Mouse (Mus musculus) forebrain, embryonic 15.5 days (tissue): ENCODE results near the gene Zfp787. TPM values are rescaled to one million over a fixed set of nuclear protein-coding genes. Genes with fewer than 3 reads are reported as not detected.
"Not testable (repeated sequence)": the region's sequence is repeated elsewhere in the genome, so short reads cannot be mapped to it uniquely, and the experiment has no call there.

Experiments
- ATAC-seq: fragments of 200-750 bp; cut with Nextera tagmentation; replicated peaks from 2 replicates; pipeline ENCODE4 v1.8.0; 2017; ENCODE audit warnings: mild to moderate bottlenecking, moderate TSS enrichment, moderate library complexity
- H3K27ac ChIP-seq: fragments of 300-500 bp; sonication (generic); replicated peaks from 2 replicates; pipeline ENCODE4 v1.5.1; 2015; ENCODE audit warnings: mild to moderate bottlenecking, inconsistent platforms
- H3K27me3 ChIP-seq: fragments of 300-500 bp; sonication (generic); 2 replicates; pipeline ENCODE4 v1.6.1; 2015; ENCODE audit warnings: inconsistent platforms
- H3K36me3 ChIP-seq: fragments of 300-500 bp; sonication (generic); 2 replicates; pipeline ENCODE4 v1.6.1; 2015; ENCODE audit warnings: mild to moderate bottlenecking, inconsistent platforms
- H3K4me1 ChIP-seq: fragments of 300-500 bp; sonication (generic); 2 replicates; pipeline ENCODE4 v1.6.1; 2015; ENCODE audit warnings: inconsistent platforms
- H3K4me2 ChIP-seq: fragments of 300-500 bp; sonication (generic); replicated peaks from 2 replicates; pipeline ENCODE4 v1.6.1; 2015; ENCODE audit warnings: mild to moderate bottlenecking, inconsistent platforms
- H3K4me3 ChIP-seq: fragments of 300-500 bp; sonication (generic); 2 replicates; pipeline ENCODE4 v1.5.1; 2015; ENCODE audit warnings: mild to moderate bottlenecking, inconsistent platforms
- H3K9ac ChIP-seq: fragments of 300-500 bp; sonication (generic); replicated peaks from 2 replicates; pipeline ENCODE4 v1.6.1; 2015; ENCODE audit warnings: mild to moderate bottlenecking, inconsistent platforms
- H3K9me3 ChIP-seq: fragments of 300-500 bp; sonication (generic); 2 replicates; pipeline ENCODE4 v1.6.1; 2016; ENCODE audit warnings: inconsistent platforms
- WGBS: fragments of 180-500 bp; shearing (Covaris S2); methylation state at CpG from one replicate; pipeline ENCODE4 v1.1.7; 2015; ENCODE audit warnings: mixed read lengths; 5-methylcytosine and 5-hydroxymethylcytosine counted together
- polyA plus RNA-seq: library from polyadenylated mRNA; unstranded; fragments of >200 nt; fragmentation: Nextera tagmentation; extraction: Ambion mirVana; gene quantifications from 2 replicates; pipeline ENCODE4 v1.2.1, GENCODE M21; 2015

Gene Zfp787
- polyA plus RNA-seq, 1 experiment from 2014 or later = 23.7 TPM

GRCm38 (mm10) chr7:6179013-6179412, 23.2 kb upstream of the Zfp787 start:
- no peak overlapping the region for H3K4me3 ChIP-seq
- no peak overlapping the region for H3K4me2 ChIP-seq
- no peak for ATAC-seq
- H3K27me3 ChIP-seq = no peaks in the 10 kb centered on the region
- H3K4me1 ChIP-seq = 0 out of 2 replicates have a peak, but pooled peaks cover under 1% of the 10 kb centered on the region
- H3K36me3 ChIP-seq = peaks cover 26% of the 10 kb centered on the region
- H3K9ac ChIP-seq = no peak overlapping the region
- H3K9me3 ChIP-seq = no peaks in the 10 kb centered on the region
- no peak overlapping the region for H3K27ac ChIP-seq

GRCm38 (mm10) chr7:6174365-6174987, 18.7 kb upstream of the Zfp787 start:
- not testable (repeated sequence) for H3K9ac ChIP-seq, H3K9me3 ChIP-seq, H3K4me3 ChIP-seq, H3K27ac ChIP-seq, H3K4me2 ChIP-seq, H3K36me3 ChIP-seq, ATAC-seq, H3K27me3 ChIP-seq
- H3K4me1 ChIP-seq = peaks cover 19% of the 10 kb centered on the region
- WGBS = 91% methylated on average over 9 of the region's 9 CpGs

- 93% methylated on average over 8 of the region's 8 CpGs for WGBS
- no peak overlapping the region for H3K9ac ChIP-seq
- H3K4me2 ChIP-seq = peak overlapping the region; percentile 62; the same call in 1 of the 2 replicates
- no peaks in the 10 kb centered on the region for H3K9me3 ChIP-seq
- H3K4me3 ChIP-seq = no peak overlapping the region
- H3K27me3 ChIP-seq = no peaks in the 10 kb centered on the region
- ATAC-seq = no peak
- H3K27ac ChIP-seq = no peak overlapping the region
- H3K36me3 ChIP-seq = peaks cover 9% of the 10 kb centered on the region; the same call in 1 of the 2 replicates
- H3K4me1 ChIP-seq = peaks cover 19% of the 10 kb centered on the region
Observed at GRCm38 (mm10) chr7:6173872-6174271, 18.1 kb upstream of the Zfp787 start.

GRCm38 (mm10) chr7:6172674-6173244, 17.0 kb upstream of the Zfp787 start:
- H3K27ac ChIP-seq = peak overlapping the region; percentile 88
- under 1% methylated on average over 28 of the region's 28 CpGs for WGBS
- H3K9me3 ChIP-seq = no peaks in the 10 kb centered on the region
- H3K9ac ChIP-seq = peak overlapping the region; percentile 67
- H3K4me2 ChIP-seq = peak overlapping the region; percentile 62
- H3K27me3 ChIP-seq = no peaks in the 10 kb centered on the region
- H3K36me3 ChIP-seq = peaks cover 4% of the 10 kb centered on the region; the same call in 1 of the 2 replicates
- peaks cover 19% of the 10 kb centered on the region for H3K4me1 ChIP-seq
- peak; percentile 47 for ATAC-seq
- H3K4me3 ChIP-seq = peak overlapping the region; percentile 63

- H3K4me2 ChIP-seq = peak within 1 kb of the TSS; percentile 62
- no peaks in the 10 kb centered on the region for H3K27me3 ChIP-seq
- peaks cover 4% of the 10 kb centered on the region; the same call in 1 of the 2 replicates for H3K36me3 ChIP-seq
- peak within 1 kb of the TSS; percentile 88 for H3K27ac ChIP-seq
- no peaks in the 10 kb centered on the region for H3K9me3 ChIP-seq
- H3K9ac ChIP-seq = peak within 1 kb of the TSS; percentile 67
- peak; percentile 97 for ATAC-seq
- H3K4me3 ChIP-seq = peak within 1 kb of the TSS; percentile 63
- peaks cover 19% of the 10 kb centered on the region for H3K4me1 ChIP-seq
- under 1% methylated on average over 37 of the region's 37 CpGs for WGBS
Observed at GRCm38 (mm10) chr7:6172006-6172649, 16.3 kb upstream of the Zfp787 start, which contains the start of gene Zfp444. Zfp444 (plus strand) TSS chr7:6172226.

- H3K9me3 ChIP-seq = no peaks in the 10 kb centered on the region
- under 1% methylated on average over 24 of the region's 24 CpGs for WGBS
- peak overlapping the region; percentile 63 for H3K4me3 ChIP-seq
- H3K9ac ChIP-seq = peak overlapping the region; percentile 61
- H3K4me1 ChIP-seq = peaks cover 19% of the 10 kb centered on the region
- ATAC-seq = peak; percentile 30
- H3K4me2 ChIP-seq = peak overlapping the region; percentile 62
- H3K36me3 ChIP-seq = peaks cover 4% of the 10 kb centered on the region; the same call in 1 of the 2 replicates
- no peaks in the 10 kb centered on the region for H3K27me3 ChIP-seq
- peak overlapping the region; percentile 88 for H3K27ac ChIP-seq
Observed at GRCm38 (mm10) chr7:6171444-6172005, 15.7 kb upstream of the Zfp787 start.

- 49% methylated on average over 6 of the region's 6 CpGs for WGBS
- peaks cover 19% of the 10 kb centered on the region for H3K4me1 ChIP-seq
- H3K4me3 ChIP-seq = peak overlapping the region; percentile 63
- H3K4me2 ChIP-seq = peak overlapping the region; percentile 62
- peaks cover 3% of the 10 kb centered on the region; the same call in 1 of the 2 replicates for H3K36me3 ChIP-seq
- H3K27me3 ChIP-seq = no peaks in the 10 kb centered on the region
- no peaks in the 10 kb centered on the region for H3K9me3 ChIP-seq
- H3K9ac ChIP-seq = peak overlapping the region; percentile 61
- no peak for ATAC-seq
- peak overlapping the region; percentile 88 for H3K27ac ChIP-seq
Observed at GRCm38 (mm10) chr7:6170871-6171270, 15.1 kb upstream of the Zfp787 start.

GRCm38 (mm10) chr7:6170391-6170790, 14.6 kb upstream of the Zfp787 start:
- H3K9ac ChIP-seq = no peak overlapping the region
- no peaks in the 10 kb centered on the region for H3K36me3 ChIP-seq
- H3K27me3 ChIP-seq = no peaks in the 10 kb centered on the region
- H3K4me1 ChIP-seq = peaks cover 19% of the 10 kb centered on the region
- 88% methylated on average over 9 of the region's 9 CpGs for WGBS
- H3K4me2 ChIP-seq = no peak overlapping the region
- H3K9me3 ChIP-seq = no peaks in the 10 kb centered on the region
- H3K27ac ChIP-seq = no peak overlapping the region
- no peak for ATAC-seq
- no peak overlapping the region for H3K4me3 ChIP-seq

- H3K4me3 ChIP-seq = no peak overlapping the region
- H3K36me3 ChIP-seq = no peaks in the 10 kb centered on the region
- ATAC-seq = no peak
- H3K27me3 ChIP-seq = no peaks in the 10 kb centered on the region
- no peak overlapping the region for H3K9ac ChIP-seq
- H3K4me1 ChIP-seq = peaks cover 19% of the 10 kb centered on the region
- WGBS = 68% methylated on average over 3 of the region's 3 CpGs
- no peaks in the 10 kb centered on the region for H3K9me3 ChIP-seq
- no peak overlapping the region for H3K4me2 ChIP-seq
- H3K27ac ChIP-seq = no peak overlapping the region
Observed at GRCm38 (mm10) chr7:6169403-6169802, 13.6 kb upstream of the Zfp787 start.

GRCm38 (mm10) chr7:6164671-6165070, 8.9 kb upstream of the Zfp787 start:
- no peak overlapping the region for H3K9ac ChIP-seq
- WGBS = 70% methylated on average over 5 of the region's 5 CpGs
- H3K27ac ChIP-seq = no peak overlapping the region
- H3K4me2 ChIP-seq = no peak overlapping the region
- no peaks in the 10 kb centered on the region for H3K36me3 ChIP-seq
- H3K4me1 ChIP-seq = no peaks in the 10 kb centered on the region
- H3K27me3 ChIP-seq = no peaks in the 10 kb centered on the region
- H3K4me3 ChIP-seq = no peak overlapping the region
- no peak for ATAC-seq
- no peaks in the 10 kb centered on the region for H3K9me3 ChIP-seq

- Histone ChIP-seq H3K9me3 (no peaks in the 10 kb centered on the region), H3K4me1 (no peaks in the 10 kb centered on the region), H3K27me3 (no peaks in the 10 kb centered on the region), H3K4me2 (no peak overlapping the region), H3K4me3 (no peak overlapping the region), H3K27ac (no peak overlapping the region), H3K9ac (no peak overlapping the region), H3K36me3 (no peaks in the 10 kb centered on the region)
- WGBS = 72% methylated on average over 4 of the region's 4 CpGs
- ATAC-seq = no peak
Observed at GRCm38 (mm10) chr7:6162172-6162571, 6.4 kb upstream of the Zfp787 start.

GRCm38 (mm10) chr7:6161541-6161940, 5.7 kb upstream of the Zfp787 start:
- ATAC-seq = no peak
- WGBS = 66% methylated on average over 3 of the region's 3 CpGs
- Histone ChIP-seq H3K4me3 (no peak overlapping the region), H3K36me3 (no peaks in the 10 kb centered on the region), H3K27me3 (no peaks in the 10 kb centered on the region), H3K27ac (no peak overlapping the region), H3K4me2 (no peak overlapping the region), H3K9ac (no peak overlapping the region), H3K9me3 (no peaks in the 10 kb centered on the region), H3K4me1 (peaks cover 4% of the 10 kb centered on the region)
